Mouse (Mus musculus): Measurements from ENCODE around the gene Itgb6. TPM values are rescaled to one million over a fixed set of nuclear protein-coding genes. Genes with fewer than 3 reads are reported as not detected.

Gene Itgb6
- polyA plus RNA-seq, 2 experiments from 2014 or later, result 0.09 to 0.31 TPM

- no peak for ATAC-seq
Observed at GRCm38 (mm10) chr2:60613857-60614228, 108.6 kb downstream of the Itgb6 start.

- ATAC-seq, result no peak
Observed at GRCm38 (mm10) chr2:60612906-60613856, 109.3 kb downstream of the Itgb6 start.

- ATAC-seq, result no peak
Observed at GRCm38 (mm10) chr2:60611622-60612021, 110.8 kb downstream of the Itgb6 start.

GRCm38 (mm10) chr2:60609436-60610199, 112.8 kb downstream of the Itgb6 start:
- ATAC-seq, result no peak

- ATAC-seq, result no peak
Observed at GRCm38 (mm10) chr2:60607980-60608379, 114.5 kb downstream of the Itgb6 start.

- no peak for ATAC-seq
Observed at GRCm38 (mm10) chr2:60601326-60601725, 121.1 kb downstream of the Itgb6 start.

- ATAC-seq, result no peak
Observed at GRCm38 (mm10) chr2:60600863-60601262, 121.6 kb downstream of the Itgb6 start.

- no peak for ATAC-seq
Observed at GRCm38 (mm10) chr2:60583416-60583815, 139.0 kb downstream of the Itgb6 start.

GRCm38 (mm10) chr2:60554561-60554960, 167.9 kb downstream of the Itgb6 start:
- no peak for ATAC-seq

GRCm38 (mm10) chr2:60552902-60553682, 169.4 kb downstream of the Itgb6 start, which contains the start of gene Pla2r1:
Pla2r1 (minus strand) TSS chr2:60553308.
- ATAC-seq, result no peak

- no peak for ATAC-seq
Observed at GRCm38 (mm10) chr2:60552177-60552901, 170.1 kb downstream of the Itgb6 start.

GRCm38 (mm10) chr2:60551673-60552072, 170.8 kb downstream of the Itgb6 start:
- ATAC-seq, result no peak

GRCm38 (mm10) chr2:60550521-60550920, 171.9 kb downstream of the Itgb6 start:
- no peak for ATAC-seq

GRCm38 (mm10) chr2:60549851-60550250, 172.6 kb downstream of the Itgb6 start:
- ATAC-seq, result no peak

Other genes starting within 250 kb of the Itgb6 start
- gene Pla2r1, start 169.3 kb downstream of the Itgb6 start, polyA plus RNA-seq (2017; shearing (Covaris generic)), result under 1 TPM in 1 of 2 experiments, not detected in 1; 0.78 TPM
- 10 to 100 TPM; 15.3 to 29.9 TPM for gene Rbms1, start 240.5 kb upstream of the Itgb6 start, polyA plus RNA-seq (2017; shearing (Covaris generic))